Mouse (Mus musculus) heart, adult 2 months (tissue): Measurements from ENCODE around the gene Hoxd8.

Experiments
- CTCF ChIP-seq: fragments of 200-600 bp; IDR thresholded peaks from 2 replicates; pipeline ENCODE4 v1.8.1; 2022; ENCODE audit warnings: antibody characterized with exemption, mild to moderate bottlenecking, moderate library complexity
- EP300 ChIP-seq: fragments of 200-500 bp; IDR thresholded peaks from 2 replicates; pipeline ENCODE4 v1.6.1; 2011; ENCODE audit warnings: low read depth, low read length, control low read depth; ENCODE audit not compliant: insufficient read depth

- TF ChIP-seq EP300 = no peak
- no peak for TF ChIP-seq CTCF
Measured at GRCm38 (mm10) chr2:74736688-74737577, 32.5 kb downstream of the Hoxd8 start.
